Mouse (Mus musculus) liver, postnatal 0 days (tissue): Measurements from ENCODE around the gene Cyp2c23. TPM values are rescaled to one million over a fixed set of nuclear protein-coding genes. Genes with fewer than 3 reads are reported as not detected.

ENCODE experiments used
- ATAC-seq: fragments of 200-750 bp; cut with Nextera tagmentation; 2 replicates; pipeline ENCODE4 v1.8.0; 2017; ENCODE audit warnings: mild to moderate bottlenecking, moderate library complexity
- DNase-seq: peaks from one replicate; pipeline ENCODE4 v3.0.0-alpha.2; 2016
- H3K27ac ChIP-seq: fragments of 300-500 bp; sonication (generic); 2 replicates; pipeline ENCODE4 v1.5.1; 2014; ENCODE audit warnings: antibody characterized with exemption, moderate library complexity, mild to moderate bottlenecking, low read depth
- H3K27me3 ChIP-seq: fragments of 300-500 bp; sonication (generic); 2 replicates; pipeline ENCODE4 v1.6.1; 2014; ENCODE audit warnings: low read length, control low read depth, mixed read lengths; ENCODE audit not compliant: insufficient read depth
- H3K36me3 ChIP-seq: fragments of 300-500 bp; sonication (generic); replicated peaks from 2 replicates; pipeline ENCODE4 v1.6.1; 2014; ENCODE audit warnings: mild to moderate bottlenecking, control low read depth, low read length, moderate library complexity, mixed read lengths; ENCODE audit not compliant: insufficient read depth
- H3K4me1 ChIP-seq: fragments of 300-500 bp; sonication (generic); 2 replicates; pipeline ENCODE4 v1.6.1; 2014; ENCODE audit warnings: antibody characterized with exemption, mild to moderate bottlenecking, control low read depth; ENCODE audit not compliant: insufficient read depth
- H3K4me2 ChIP-seq: fragments of 300-500 bp; sonication (generic); 2 replicates; pipeline ENCODE4 v1.6.1; 2014; ENCODE audit warnings: low read depth, mild to moderate bottlenecking, low read length, moderate library complexity, mixed read lengths
- H3K4me3 ChIP-seq: fragments of 300-500 bp; sonication (generic); 2 replicates; pipeline ENCODE4 v1.5.1; 2014; ENCODE audit warnings: low read depth, low read length
- H3K9ac ChIP-seq: fragments of 300-500 bp; sonication (generic); replicated peaks from 2 replicates; pipeline ENCODE4 v1.6.1; 2014; ENCODE audit warnings: mild to moderate bottlenecking, moderate library complexity
- H3K9me3 ChIP-seq: fragments of 300-500 bp; sonication (generic); 2 replicates; pipeline ENCODE4 v1.6.1; 2016; ENCODE audit warnings: mild to moderate bottlenecking, control low read depth, low read length, mixed read lengths
- CTCF ChIP-seq: sonication (generic); IDR thresholded peaks from 2 replicates; pipeline ENCODE4 v1.5.1; 2016; ENCODE audit warnings: antibody characterized with exemption, low read depth
- EP300 ChIP-seq: IDR thresholded peaks from 2 replicates; pipeline ENCODE4 v1.6.1; 2016; ENCODE audit warnings: antibody characterized with exemption, low read depth, mild to moderate bottlenecking
- WGBS: fragments of 180-500 bp; shearing (Covaris S2); extraction: QIAGEN DNeasy Blood & Tissue Kit; methylation state at CpG from one replicate; pipeline ENCODE4 v1.1.7; 2014; ENCODE audit not compliant: insufficient replicate concordance; 5-methylcytosine and 5-hydroxymethylcytosine counted together
- polyA plus RNA-seq: library from polyadenylated mRNA; unstranded; fragments of >200 nt; fragmentation: Nextera tagmentation; extraction: Ambion mirVana; gene quantifications from 2 replicates; pipeline ENCODE4 v1.2.1, GENCODE M21; 2015

Cyp2c23 gene
- polyA plus RNA-seq, 1 experiment from 2014 or later = 75.8 TPM

DNA sequence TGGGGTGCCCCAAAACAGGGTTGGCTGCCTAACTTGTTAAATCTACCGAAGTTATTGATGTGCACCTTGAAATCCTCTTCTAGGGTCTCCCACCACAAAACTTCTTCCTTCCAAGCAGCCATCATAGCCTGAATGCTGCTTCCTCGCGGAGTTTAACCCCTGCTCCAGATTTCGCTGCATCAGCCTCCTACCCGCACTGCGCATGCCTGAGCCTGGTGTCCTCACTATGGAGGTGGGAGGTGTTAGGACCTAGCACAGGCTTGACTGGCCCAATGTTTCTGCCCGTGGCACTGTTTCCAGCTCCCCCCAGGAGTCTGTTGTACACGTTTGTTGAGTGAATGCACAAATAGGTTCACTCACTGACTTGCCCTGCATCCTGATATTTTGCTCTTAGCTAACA, 38.6 kb downstream of the Cyp2c23 start:
- no peaks in the 10 kb centered on the region for H3K36me3 ChIP-seq
- no peak overlapping the region for H3K4me2 ChIP-seq
- ATAC-seq (no peak), DNase-seq (no peak)
- no peaks in the 10 kb centered on the region for H3K9me3 ChIP-seq
- H3K9ac ChIP-seq = no peak overlapping the region
- H3K27me3 ChIP-seq = no peaks in the 10 kb centered on the region
- no peak overlapping the region for H3K27ac ChIP-seq
- H3K4me1 ChIP-seq = peaks cover 4% of the 10 kb centered on the region; the same call in 1 of the 2 replicates
- WGBS = 73% methylated on average over 8 of the region's 8 CpGs
- TF ChIP-seq CTCF (no peak), EP300 (no peak)
- H3K4me3 ChIP-seq = no peak overlapping the region

DNA sequence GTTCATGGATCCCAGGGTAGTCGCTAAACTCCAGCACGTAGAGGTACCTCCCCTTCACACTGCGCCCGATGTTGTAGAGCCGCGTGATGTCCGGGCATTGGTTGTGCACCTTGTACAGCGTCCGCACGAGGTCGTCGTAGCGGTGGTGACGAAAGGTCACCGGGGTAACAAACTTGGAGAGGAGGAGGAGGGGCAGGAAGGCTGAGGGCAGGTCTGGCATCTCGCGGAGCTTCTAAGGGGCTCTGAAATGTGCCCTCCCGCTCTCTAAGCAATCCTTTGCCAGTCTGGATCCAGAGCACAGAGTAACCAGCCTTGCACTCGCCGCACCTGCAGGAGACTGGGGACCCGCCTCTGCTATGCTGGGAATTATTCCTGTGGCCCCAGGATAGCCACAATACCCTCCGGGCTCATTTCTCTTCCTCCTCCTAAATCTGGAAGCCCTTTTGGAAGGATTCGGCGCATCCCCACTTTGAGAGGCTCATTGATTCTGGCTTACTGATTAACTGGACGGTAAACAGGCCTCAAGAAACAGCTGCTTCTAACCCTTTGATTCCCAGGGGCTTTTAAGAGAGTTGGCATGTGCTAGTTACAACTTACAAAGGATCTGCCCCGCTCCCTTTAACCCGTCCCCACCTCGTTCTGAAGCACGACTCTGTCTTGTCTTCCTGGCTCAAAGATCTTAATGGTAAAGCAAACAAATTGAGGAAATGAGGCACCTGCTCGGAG, 42.8 kb downstream of the Cyp2c23 start, which contains the start of gene Cpn1:
Gene Cpn1, minus strand, starts transcription at position 488 of the 726 bp plus-strand sequence.
- Histone ChIP-seq H3K9ac (peak within 1 kb of the TSS; percentile 56), H3K4me3 (peak within 1 kb of the TSS; percentile 43), H3K27me3 (no peaks in the 10 kb centered on the region), H3K9me3 (no peaks in the 10 kb centered on the region), H3K27ac (peak within 1 kb of the TSS; percentile 93), H3K36me3 (no peaks in the 10 kb centered on the region), H3K4me1 (no peaks in the 10 kb centered on the region), H3K4me2 (peak within 1 kb of the TSS; percentile 64)
- DNase-seq (peak; percentile 69), ATAC-seq (peak; percentile 90)
- TF ChIP-seq CTCF (peak; percentile 24; the same call in 1 of the 2 replicates), EP300 (peak; percentile 45; the same call in 1 of the 2 replicates)
- 22% methylated on average over 30 of the region's 30 CpGs for whole genome bisulfite sequencing

DNA sequence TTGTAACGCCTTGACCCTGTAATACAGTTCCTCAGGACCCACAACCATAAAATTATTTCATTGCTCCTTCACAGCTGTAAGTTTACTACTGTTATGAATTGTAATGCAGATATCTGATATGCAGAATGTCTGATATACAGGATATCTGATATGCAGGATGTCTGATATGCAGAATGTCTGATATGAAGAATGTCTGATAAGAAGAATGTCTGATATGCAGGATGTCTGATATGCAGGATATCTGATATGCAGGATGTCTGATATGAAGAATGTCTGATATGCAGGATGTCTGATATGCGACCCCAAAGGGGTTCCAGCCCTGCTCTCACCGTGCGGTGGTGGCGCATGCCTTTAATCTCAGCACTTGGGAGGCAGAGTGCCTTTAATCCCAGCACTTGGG, 47.0 kb downstream of the Cyp2c23 start:
- no peaks in the 10 kb centered on the region; the same call in 1 of the 2 replicates for H3K36me3 ChIP-seq
- 72% methylated on average over 5 of the region's 5 CpGs for WGBS
- H3K27ac ChIP-seq = no peak overlapping the region
- no peaks in the 10 kb centered on the region for H3K9me3 ChIP-seq
- H3K9ac ChIP-seq = no peak overlapping the region
- ATAC-seq (no peak), DNase-seq (no peak)
- no peak overlapping the region for H3K4me3 ChIP-seq
- H3K4me2 ChIP-seq = no peak overlapping the region
- no peaks in the 10 kb centered on the region for H3K4me1 ChIP-seq
- no peaks in the 10 kb centered on the region for H3K27me3 ChIP-seq
- TF ChIP-seq EP300 = no peak
- TF ChIP-seq CTCF = no peak

DNA sequence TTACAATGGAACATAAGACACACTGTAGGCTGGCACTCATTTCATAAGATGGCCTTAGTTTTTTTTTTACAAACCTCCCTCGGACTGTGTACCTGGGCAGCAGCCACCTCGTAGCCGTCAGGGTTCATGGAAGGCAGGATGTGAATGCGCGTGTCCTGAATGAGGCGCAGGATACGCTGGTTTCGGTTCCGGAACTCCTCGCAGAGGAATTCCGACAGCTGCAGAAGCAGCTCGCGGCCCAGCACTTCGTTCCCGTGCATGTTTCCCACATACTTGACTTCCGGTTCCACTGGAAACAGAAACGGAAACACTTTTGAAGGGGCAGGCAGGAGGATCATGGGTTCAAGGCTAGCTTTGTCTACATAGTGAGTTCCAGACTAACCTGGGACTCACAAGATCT, 48.3 kb downstream of the Cyp2c23 start:
- 89% methylated on average over 17 of the region's 17 CpGs for WGBS
- no peak overlapping the region for H3K27ac ChIP-seq
- H3K27me3 ChIP-seq = no peaks in the 10 kb centered on the region
- peaks cover 3% of the 10 kb centered on the region; the same call in 1 of the 2 replicates for H3K36me3 ChIP-seq
- no peaks in the 10 kb centered on the region for H3K9me3 ChIP-seq
- TF ChIP-seq EP300 = no peak
- no peak for TF ChIP-seq CTCF
- DNase-seq (no peak), ATAC-seq (no peak)
- no peaks in the 10 kb centered on the region for H3K4me1 ChIP-seq
- no peak overlapping the region for H3K9ac ChIP-seq
- H3K4me3 ChIP-seq = no peak overlapping the region
- H3K4me2 ChIP-seq = no peak overlapping the region

DNA sequence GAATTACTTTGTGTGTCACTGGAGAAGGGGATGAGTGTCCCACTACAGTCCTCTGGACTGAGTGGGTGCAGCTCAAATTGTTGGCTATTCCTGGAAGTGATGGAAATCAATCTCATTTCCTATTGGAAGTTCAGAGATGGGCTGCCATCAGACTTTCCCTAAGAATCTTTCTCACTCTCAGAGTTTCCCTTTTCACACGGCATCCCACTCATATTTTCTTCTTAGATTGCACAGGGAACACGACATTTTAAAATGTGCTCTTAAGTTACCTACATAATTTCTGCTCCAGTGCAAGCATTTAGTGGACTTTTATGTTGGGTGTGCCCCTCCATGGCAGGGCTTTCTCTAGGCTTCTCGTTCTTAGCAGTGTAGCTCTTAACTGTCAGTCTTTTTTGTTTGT, 51.2 kb downstream of the Cyp2c23 start:
- no peak for ATAC-seq
- no peaks in the 10 kb centered on the region for H3K9me3 ChIP-seq
- TF ChIP-seq EP300 = no peak
- no peak for TF ChIP-seq CTCF
- H3K4me2 ChIP-seq = no peak overlapping the region
- no peak overlapping the region for H3K27ac ChIP-seq
- WGBS = 66% methylated on average over 3 of the region's 3 CpGs
- H3K36me3 ChIP-seq = peaks cover 3% of the 10 kb centered on the region; the same call in 1 of the 2 replicates
- no peaks in the 10 kb centered on the region for H3K4me1 ChIP-seq
- H3K4me3 ChIP-seq = no peak overlapping the region
- no peaks in the 10 kb centered on the region for H3K27me3 ChIP-seq
- H3K9ac ChIP-seq = no peak overlapping the region
- no peak for DNase-seq

DNA sequence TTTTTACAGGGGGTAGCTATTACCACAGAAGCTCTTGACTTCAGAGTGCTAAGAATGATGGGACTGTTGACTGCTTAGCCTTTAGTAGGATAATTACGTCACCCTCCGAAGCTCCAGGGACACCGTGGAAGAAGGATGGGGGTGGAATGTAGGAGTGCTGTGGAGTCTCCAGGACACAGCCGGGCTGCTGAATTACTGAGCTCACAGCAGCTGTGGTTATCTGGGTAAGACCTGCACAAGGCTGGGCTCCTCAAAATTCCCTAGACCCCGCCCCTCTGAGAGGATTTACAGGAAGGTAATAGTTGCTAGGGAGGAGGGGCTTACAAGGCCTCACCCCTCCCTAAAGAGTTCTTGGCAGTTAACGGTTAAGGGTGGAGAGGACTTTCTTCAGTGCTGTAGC, 52.3 kb downstream of the Cyp2c23 start:
- no peak overlapping the region for H3K27ac ChIP-seq
- TF ChIP-seq EP300 = no peak
- no peak for TF ChIP-seq CTCF
- no peaks in the 10 kb centered on the region for H3K9me3 ChIP-seq
- H3K36me3 ChIP-seq = peaks cover 3% of the 10 kb centered on the region; the same call in 1 of the 2 replicates
- ATAC-seq (no peak), DNase-seq (no peak)
- 62% methylated on average over 6 of the region's 6 CpGs for WGBS
- no peaks in the 10 kb centered on the region for H3K4me1 ChIP-seq
- no peak overlapping the region for H3K9ac ChIP-seq
- H3K27me3 ChIP-seq = no peaks in the 10 kb centered on the region
- H3K4me2 ChIP-seq = no peak overlapping the region
- H3K4me3 ChIP-seq = no peak overlapping the region
